Mouse (Mus musculus) right cerebral cortex, postnatal 14 days (tissue): ENCODE measurements around the gene Rnf34.
A peak's percentile ranks its signal among the peaks of the same experiment; 100 is the strongest.

Experiments
- DNase-seq: peaks from one replicate; pipeline ENCODE4 v3.0.0; 2022

Gene Rnf34

DNA sequence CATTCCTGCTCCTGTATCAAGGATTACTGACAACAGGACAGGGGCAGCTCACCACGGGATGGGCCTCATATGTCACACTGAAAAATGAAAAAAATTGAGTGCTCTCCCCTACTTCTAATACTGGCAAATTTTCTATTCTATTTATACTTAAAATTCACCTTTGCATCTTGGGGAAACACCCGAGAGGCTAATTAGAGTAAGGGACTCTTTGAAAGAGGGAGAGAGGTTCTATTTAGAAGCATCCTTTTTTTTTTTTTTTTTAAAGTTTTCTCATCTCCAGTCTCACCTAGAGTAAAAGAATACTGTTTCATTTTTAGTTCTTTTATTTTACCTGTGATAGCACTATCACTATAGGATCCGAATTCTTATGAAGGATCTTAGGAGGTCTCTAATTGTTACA is 24.5 kb downstream of the Rnf34 start:
- no peak for DNase-seq

GRCm38 (mm10) chr5:122876671-122877070 is 26.8 kb downstream of the Rnf34 start:
- DNase-seq: no peak

DNA sequence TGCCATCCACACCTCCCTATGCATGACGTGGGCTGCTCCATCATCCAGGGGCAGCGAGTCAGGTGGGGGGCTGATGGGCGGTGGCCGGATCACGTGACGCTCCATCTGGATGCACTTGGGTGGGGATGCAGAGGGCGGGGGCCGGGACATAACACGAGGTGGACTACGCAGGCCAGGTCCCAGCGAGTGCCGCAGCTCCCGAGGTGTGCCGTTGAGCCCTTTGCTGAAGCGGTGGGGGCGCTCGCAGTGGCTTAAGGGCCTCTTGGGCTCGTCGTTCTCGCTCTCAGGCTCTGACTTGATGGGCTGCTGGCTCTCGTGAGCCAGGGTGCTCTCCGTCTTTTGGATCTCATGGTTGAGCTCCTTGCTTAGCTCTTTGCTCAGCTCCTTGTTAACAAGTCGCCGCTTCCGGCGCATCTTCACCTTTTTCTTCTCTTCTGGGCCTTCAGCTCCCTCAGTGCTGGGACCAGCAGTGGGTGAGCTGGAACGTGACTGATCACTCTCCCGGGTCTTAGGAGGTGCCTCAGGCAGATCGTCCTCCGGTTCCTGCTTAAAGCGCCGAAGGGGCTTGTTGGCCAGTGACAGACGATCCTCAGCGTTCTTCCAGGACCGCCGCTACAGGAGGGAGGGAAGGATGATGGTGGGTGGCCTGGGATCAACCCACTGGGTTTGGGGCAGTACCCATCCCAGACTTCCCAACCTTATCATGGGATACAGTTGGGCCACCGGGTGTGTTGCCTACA is 30.6 kb downstream of the Rnf34 start:
- DNase-seq: no peak

GRCm38 (mm10) chr5:122881313-122881712 is 31.5 kb downstream of the Rnf34 start:
- peak; percentile 70 for DNase-seq

GRCm38 (mm10) chr5:122882256-122883050 is 32.6 kb downstream of the Rnf34 start:
- no peak for DNase-seq

DNA sequence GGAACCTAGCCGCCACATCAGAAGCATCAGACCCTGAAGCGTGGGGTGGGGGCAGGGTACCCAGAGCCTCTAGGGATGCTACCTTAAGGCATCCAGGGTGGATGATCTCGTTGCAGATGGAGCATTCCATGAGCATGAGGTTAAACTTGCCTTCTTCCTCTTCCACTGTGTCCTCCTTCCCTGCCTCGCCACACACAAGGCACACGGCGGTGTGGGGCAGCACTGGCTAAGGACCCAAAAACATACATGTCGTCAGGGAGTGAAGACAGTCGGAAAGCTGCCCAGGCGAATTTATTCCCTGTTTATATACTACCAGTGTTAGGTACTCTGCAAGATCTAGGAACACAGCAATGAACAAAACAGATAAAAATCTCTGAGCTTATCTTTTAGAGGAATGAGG is 33.4 kb downstream of the Rnf34 start:
- DNase-seq: no peak

GRCm38 (mm10) chr5:122883652-122884235 is 33.9 kb downstream of the Rnf34 start:
- no peak for DNase-seq

DNA sequence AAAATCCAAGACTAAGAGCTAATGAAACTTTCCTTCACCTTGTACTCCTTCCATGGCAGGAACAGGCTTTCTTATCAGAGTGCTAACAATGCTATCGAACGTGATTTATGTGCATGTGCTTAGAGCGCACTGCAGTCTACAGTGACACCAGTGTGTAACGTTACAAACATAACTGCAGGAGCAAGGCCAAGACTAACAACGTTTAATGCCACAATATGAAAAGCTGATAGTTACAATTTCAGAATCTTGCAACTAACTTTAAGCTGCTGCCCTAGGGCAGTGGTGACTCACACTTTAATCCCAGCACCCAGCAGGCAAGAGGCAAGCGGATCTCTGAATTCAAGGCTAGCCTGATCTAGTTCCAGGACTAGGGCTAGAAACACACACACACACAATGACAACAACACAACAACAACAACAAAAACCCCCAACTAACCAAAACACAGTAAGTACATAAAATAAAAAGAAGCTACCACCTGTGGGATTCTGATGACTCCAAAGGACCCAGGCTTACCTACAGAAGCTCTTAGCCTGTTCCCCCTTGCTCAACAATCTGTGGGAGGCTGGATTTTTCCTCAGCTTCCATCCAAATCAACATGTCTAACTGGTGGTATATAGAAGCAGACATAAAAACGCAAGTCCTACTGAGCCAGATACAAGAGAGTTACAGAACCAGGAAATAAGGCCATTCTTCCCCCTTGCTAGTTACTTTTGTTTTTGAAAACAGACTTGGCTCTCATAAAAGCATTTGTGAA is 34.9 kb downstream of the Rnf34 start:
- no peak for DNase-seq

GRCm38 (mm10) chr5:122887033-122887432 is 37.2 kb downstream of the Rnf34 start:
- no peak for DNase-seq

DNA sequence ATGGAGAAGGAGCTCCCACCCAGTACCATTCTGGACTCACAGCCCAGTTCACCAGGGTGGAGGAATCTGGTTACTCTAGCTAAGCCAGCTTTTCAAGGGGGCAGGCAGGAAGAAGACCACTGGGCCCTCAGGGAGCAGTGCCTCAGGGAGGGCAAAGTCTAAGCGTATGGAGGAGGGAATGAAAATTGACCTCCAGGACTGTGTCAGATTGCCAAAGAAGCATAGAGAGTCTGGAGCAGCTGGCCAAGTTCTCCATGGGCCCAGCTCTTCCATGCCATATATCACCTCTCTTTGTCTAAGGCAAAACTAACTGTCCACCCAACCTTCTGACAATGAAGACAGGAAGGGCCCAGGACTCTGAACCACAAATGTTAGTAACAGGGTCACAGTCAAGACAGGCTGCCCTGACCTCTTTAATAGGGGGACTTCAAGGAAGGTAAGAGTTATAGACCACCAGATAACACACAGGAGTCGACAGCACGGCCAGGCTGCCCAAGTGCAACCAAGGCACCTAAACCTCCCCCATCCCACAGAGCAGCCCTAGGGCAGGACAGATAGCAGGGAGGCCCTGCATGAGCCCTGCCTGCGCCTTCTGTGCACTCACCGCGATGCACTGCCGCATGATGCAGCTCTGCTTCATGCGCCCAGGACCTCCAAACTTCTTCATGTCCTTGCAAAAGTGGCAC is 38.2 kb downstream of the Rnf34 start:
- DNase-seq: no peak

DNA sequence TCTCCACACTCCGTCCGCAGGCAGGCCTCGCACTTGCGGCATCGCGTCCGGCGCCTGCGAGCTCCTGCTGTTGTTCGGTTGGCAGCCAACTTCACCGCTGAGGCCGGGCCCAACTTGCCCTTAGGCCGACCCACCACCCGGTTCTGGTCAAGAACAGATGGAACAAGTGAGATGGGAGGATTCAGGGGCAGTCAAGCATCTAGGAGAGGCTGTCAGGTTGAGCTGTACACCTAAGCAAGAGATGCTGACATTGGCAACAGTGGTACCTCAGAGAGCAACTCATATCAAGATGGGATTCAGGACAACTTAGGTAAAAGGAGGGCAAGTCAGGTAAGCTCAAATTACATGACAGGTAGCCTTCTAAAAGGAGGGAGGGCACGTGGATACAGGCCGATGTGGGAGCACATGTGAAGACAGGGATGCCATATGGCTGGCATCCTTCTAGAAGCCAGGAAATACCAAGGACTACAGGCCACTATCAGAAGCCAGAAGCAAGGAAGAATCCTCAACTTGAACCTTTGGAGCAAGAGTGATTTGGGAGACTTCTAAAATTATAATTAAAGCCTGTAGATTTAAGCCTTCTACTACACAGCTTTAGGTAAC is 38.9 kb downstream of the Rnf34 start:
- no peak for DNase-seq

DNA sequence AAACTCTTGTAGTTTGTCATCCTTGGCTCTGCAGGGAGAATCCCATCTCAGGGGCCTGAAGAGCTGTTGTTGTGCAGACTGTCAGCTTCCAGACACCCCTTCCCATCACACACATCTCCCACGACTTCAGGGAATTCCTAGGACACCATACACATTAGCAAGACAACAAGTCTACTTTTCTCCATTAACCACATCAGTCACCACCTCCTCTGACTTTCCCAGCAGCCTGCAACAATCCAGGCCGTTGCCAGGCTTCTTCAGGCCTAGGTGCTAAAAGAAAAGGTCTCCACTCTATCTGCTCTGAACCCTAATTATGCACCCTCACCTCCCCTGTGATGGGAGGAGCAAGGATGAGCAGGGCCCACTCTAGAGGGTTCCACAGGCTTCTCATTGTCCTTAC is 40.5 kb downstream of the Rnf34 start:
- DNase-seq: no peak

- DNase-seq: no peak
Observed at GRCm38 (mm10) chr5:122893270-122893669, 43.4 kb downstream of the Rnf34 start.

DNA sequence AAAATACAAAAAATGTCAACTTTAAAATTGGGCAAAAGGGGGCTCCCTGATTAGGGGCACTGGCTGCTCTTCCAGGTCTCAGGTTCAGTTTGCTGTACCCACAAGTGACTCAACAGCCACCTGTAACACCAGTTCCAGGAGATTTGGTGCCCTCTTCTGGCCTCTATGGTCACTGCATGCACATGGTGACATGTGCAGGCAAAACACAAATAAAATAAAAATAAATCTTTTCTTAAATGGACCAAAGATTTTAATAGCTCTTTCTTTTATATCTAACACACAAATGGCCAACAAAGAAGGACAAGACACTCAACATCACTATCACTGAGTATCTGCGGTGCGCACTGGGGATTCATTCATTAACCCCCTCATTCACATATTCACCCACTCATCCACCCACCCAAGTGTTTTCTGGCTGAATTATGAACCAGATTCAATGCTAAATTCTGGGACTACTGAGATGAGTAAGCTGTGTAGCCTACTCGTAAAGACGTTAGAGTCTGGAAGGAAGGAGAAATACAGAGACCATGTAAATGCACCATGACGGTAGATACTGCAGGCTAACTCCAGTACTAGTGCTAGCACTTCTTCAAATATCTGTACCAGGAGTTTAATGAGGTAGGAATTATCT is 44.3 kb downstream of the Rnf34 start:
- peak; percentile 74 for DNase-seq

- DNase-seq: no peak
Observed at GRCm38 (mm10) chr5:122894821-122895220, 45.0 kb downstream of the Rnf34 start.

DNA sequence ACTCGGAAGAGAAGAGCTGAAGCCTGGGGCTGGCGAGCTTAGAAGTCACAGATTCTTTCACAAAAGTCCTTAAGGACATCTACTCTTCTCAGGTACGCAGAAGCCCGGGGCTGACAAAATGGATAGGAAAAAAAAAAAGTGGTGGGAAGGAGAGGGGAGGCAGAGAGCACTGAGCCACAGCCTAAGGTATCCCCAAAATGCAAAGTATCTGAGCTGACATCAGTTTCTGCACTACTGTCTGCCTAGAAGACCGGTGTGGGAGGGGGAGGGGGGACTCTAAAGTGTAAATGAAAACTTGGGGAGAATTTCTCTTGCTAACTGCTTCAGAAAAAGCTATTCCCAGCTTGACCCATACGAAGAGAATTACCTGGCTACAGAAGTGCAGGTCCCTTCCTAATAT is 48.3 kb downstream of the Rnf34 start:
- DNase-seq: no peak

GRCm38 (mm10) chr5:122898963-122899776 is 49.3 kb downstream of the Rnf34 start:
- DNase-seq: peak; percentile 10

GRCm38 (mm10) chr5:122899777-122900557 is 50.1 kb downstream of the Rnf34 start:
- peak; percentile 85 for DNase-seq

- DNase-seq: no peak
Observed at GRCm38 (mm10) chr5:122900558-122901171, 50.8 kb downstream of the Rnf34 start.
